Mouse (Mus musculus): ENCODE measurements around the gene Cfap43. TPM values are rescaled to one million over a fixed set of nuclear protein-coding genes. Genes with fewer than 3 reads are reported as not detected.

The Cfap43 gene
- polyA plus RNA-seq, 1 experiment from 2014 or later = 0.75 TPM

DNA sequence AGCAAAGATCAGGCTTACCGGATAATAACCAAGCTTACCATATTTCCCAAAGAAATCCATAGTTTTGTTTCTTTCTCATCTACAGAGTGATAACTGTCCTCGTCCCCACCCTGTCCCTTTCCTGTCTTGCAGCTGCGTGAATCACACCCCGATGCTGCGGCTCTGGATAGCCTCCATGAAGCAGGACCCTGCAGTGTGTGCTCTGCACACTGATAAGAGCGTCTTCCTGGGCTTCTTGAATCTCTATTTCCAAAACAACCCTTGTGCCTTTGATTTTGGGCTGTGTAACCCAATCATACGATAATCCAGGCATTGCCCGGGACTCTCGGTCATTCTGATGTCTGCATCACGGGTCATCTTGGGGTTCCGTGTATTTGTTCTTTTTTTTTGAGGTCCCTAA lies 33.2 kb downstream of the Cfap43 start:
- Histone ChIP-seq H3K9me3 (ENCODE audit: control insufficient read depth, low read length) (no peaks in the 10 kb centered on the region), H3K4me2 (ENCODE audit: low read depth, low read length) (no peak overlapping the region), H3K4me1 (ENCODE audit: control insufficient read depth, insufficient read depth, low read length) (peaks cover 10% of the 10 kb centered on the region; the same call in 1 of the 2 replicates), H3K9ac (ENCODE audit: low read depth, low read length) (no peak overlapping the region), H3K4me3 (ENCODE audit: low read depth, low read length) (no peak overlapping the region), H3K36me3 (ENCODE audit: control insufficient read depth, insufficient read depth, low read length) (no peaks in the 10 kb centered on the region), H3K27ac (replicated peaks; ENCODE audit: low read depth, low read length) (no peak overlapping the region), H3K27me3 (replicated peaks; ENCODE audit: control insufficient read depth, insufficient read depth, low read length) (no peaks in the 10 kb centered on the region)
- 76% methylated on average over 11 of the region's 11 CpGs for WGBS
- ATAC-seq (ENCODE audit: low read depth) = no peak
- no peak for DNase-seq (ENCODE audit: low spot score)

DNA sequence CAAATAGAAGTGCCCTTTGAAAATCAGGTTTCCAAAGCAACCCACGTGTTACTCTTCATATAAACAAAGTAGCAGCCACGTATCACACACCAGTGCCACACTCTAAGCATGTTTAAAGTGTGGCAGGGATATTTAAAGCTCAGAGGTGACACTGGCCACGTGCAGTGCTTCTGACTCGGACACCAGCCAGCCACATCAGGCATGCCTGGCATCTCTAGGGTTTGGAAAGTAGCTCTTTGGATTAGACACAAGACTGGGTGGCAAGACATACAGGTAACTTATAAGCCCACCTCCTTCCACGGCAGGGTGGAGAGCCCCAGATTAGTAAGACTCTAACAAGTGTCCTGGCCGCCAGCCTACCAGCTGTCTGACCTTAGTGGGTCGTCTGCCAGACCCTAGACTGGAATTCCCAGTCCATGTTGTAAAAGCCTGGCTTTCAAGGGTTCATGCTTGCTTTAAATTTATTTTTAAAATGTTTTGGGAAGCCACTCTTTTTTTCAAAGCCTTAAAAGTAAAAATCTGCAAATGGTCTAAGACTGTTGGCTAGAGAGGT lies 33.8 kb downstream of the Cfap43 start:
- no peak overlapping the region for H3K27ac ChIP-seq (replicated peaks; ENCODE audit: low read depth, low read length)

DNA sequence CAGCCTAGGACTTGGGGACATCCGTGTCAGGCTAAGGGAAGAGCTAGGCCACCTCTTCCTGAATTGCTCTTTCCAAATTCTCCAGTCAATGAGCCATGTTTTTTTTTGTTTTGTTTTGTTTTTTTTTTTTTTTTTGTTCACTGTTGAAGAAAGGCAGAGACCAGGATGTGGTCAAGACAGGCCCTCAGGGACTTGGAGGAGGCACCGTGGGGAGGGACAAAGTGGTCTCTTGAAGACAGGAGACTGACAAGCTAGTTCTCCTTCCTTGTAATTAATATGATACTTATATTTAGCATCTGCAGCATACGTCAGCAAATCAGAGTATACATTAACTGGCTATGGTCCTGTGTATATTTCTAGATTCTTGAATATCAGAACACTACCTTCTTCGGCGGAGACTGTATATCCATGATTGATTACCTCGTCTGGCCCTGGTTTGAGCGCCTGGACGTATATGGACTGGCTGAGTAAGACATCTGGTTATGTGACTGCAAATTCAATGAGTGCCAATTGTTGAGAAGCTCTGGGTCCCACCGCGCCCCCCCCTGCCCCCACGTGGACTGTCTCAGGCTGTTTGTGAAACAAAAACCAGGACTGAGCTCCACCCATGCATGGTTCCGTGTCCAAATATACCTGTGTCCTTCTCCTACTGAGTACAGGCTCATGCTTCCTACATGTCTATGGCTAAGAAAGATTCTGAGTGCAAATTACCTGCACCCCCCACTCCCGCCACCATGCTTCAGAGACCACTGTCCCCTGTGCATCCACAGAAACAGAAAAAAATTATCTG lies 34.6 kb downstream of the Cfap43 start:
- Histone ChIP-seq H3K36me3 (ENCODE audit: control insufficient read depth, insufficient read depth, low read length) (no peaks in the 10 kb centered on the region), H3K9ac (ENCODE audit: low read depth, low read length) (no peak overlapping the region), H3K4me1 (ENCODE audit: control insufficient read depth, insufficient read depth, low read length) (no peaks in the 10 kb centered on the region), H3K27me3 (replicated peaks; ENCODE audit: control insufficient read depth, insufficient read depth, low read length) (no peaks in the 10 kb centered on the region), H3K4me3 (ENCODE audit: low read depth, low read length) (no peak overlapping the region), H3K4me2 (ENCODE audit: low read depth, low read length) (no peak overlapping the region), H3K27ac (replicated peaks; ENCODE audit: low read depth, low read length) (no peak overlapping the region), H3K9me3 (ENCODE audit: control insufficient read depth, low read length) (no peaks in the 10 kb centered on the region)
- 64% methylated on average over 13 of the region's 13 CpGs for WGBS
- ATAC-seq (ENCODE audit: low read depth) (no peak), DNase-seq (ENCODE audit: low spot score) (no peak)

More for the DNA sequence above, 33.8 kb downstream of the Cfap43 start:
- Histone ChIP-seq H3K9me3 (ENCODE audit: control insufficient read depth, low read length) (no peaks in the 10 kb centered on the region), H3K9ac (ENCODE audit: low read depth, low read length) (no peak overlapping the region), H3K4me2 (ENCODE audit: low read depth, low read length) (no peak overlapping the region), H3K4me1 (ENCODE audit: control insufficient read depth, insufficient read depth, low read length) (peaks cover 4% of the 10 kb centered on the region; the same call in 1 of the 2 replicates), H3K36me3 (ENCODE audit: control insufficient read depth, insufficient read depth, low read length) (no peaks in the 10 kb centered on the region), H3K4me3 (ENCODE audit: low read depth, low read length) (no peak overlapping the region), H3K27me3 (replicated peaks; ENCODE audit: control insufficient read depth, insufficient read depth, low read length) (no peaks in the 10 kb centered on the region)
- no peak for ATAC-seq (ENCODE audit: low read depth)
- no peak for DNase-seq (ENCODE audit: low spot score)
- 60% methylated on average over 7 of the region's 7 CpGs for WGBS

DNA sequence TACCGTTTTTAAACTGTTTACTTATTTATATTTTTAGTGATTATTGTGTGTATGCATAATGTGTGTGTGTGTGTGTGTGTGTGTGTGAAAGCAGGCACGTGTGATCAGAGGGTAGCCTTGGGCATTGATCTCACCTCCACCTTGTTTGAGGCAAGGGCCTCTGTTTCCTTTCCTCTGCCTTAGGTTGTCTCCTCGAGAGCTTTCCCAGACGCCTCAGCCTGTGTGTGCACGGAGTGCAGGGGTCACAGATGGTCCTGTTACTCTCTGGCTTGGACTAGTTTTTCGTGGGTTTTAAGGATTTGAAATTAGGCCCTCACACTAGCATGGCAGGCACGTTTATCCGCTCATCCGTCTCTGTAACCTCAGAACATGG lies 36.2 kb downstream of the Cfap43 start:
- Histone ChIP-seq H3K27ac (replicated peaks; ENCODE audit: low read depth, low read length) (no peak overlapping the region), H3K9ac (ENCODE audit: low read depth, low read length) (no peak overlapping the region), H3K4me1 (ENCODE audit: control insufficient read depth, insufficient read depth, low read length) (no peaks in the 10 kb centered on the region), H3K4me2 (ENCODE audit: low read depth, low read length) (no peak overlapping the region), H3K4me3 (ENCODE audit: low read depth, low read length) (no peak overlapping the region), H3K9me3 (ENCODE audit: control insufficient read depth, low read length) (no peaks in the 10 kb centered on the region), H3K36me3 (ENCODE audit: control insufficient read depth, insufficient read depth, low read length) (no peaks in the 10 kb centered on the region), H3K27me3 (replicated peaks; ENCODE audit: control insufficient read depth, insufficient read depth, low read length) (no peaks in the 10 kb centered on the region)
- WGBS = 36% methylated on average over 9 of the region's 9 CpGs
- ATAC-seq (ENCODE audit: low read depth) = peak; percentile 24; the same call in 1 of the 2 replicates
- DNase-seq (ENCODE audit: low spot score) = no peak

DNA sequence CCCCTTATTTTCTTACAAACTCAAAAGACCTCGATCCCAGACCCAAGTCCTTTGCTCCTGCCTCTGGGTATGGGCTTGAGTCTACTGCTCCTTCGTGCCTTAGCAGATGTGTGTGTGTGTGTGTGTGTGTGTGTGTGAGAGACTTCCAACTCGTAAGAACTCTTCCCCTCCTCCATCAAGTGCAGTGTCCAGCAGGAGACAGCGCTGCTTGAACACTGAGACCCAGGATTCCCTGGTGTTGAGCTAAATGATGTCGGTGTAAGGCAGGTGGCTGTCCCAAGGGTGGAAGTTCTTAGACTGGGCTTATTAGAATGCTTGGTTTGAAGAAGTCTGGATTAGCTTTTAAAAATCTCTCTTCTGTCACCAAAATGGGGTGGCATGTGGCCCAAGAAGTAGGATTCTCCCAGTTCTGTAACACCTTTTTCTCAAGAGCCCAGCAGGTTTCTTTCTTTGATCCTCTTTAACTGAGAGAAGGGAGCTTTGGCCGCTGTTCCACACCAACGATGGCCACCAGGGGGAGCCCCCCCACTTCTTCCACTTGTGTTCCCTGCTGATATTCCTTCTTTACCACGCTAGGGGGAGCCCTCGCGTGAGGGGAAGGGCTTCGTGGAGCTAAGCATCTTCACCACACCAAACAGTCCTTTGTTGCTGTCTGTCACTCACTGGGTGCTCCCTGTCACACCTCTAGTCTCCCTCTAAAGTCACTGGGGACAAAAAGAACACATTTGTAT lies 36.8 kb downstream of the Cfap43 start:
- ATAC-seq (ENCODE audit: low read depth) (peak; percentile 68), DNase-seq (ENCODE audit: low spot score) (peak; percentile 87)
- no peaks in the 10 kb centered on the region for H3K9me3 ChIP-seq (ENCODE audit: control insufficient read depth, low read length)
- no peak overlapping the region for H3K4me2 ChIP-seq (ENCODE audit: low read depth, low read length)
- H3K36me3 ChIP-seq (ENCODE audit: control insufficient read depth, insufficient read depth, low read length) = no peaks in the 10 kb centered on the region
- 27% methylated on average over 11 of the region's 11 CpGs for WGBS
- no peak overlapping the region for H3K4me3 ChIP-seq (ENCODE audit: low read depth, low read length)
- H3K27ac ChIP-seq (replicated peaks; ENCODE audit: low read depth, low read length) = no peak overlapping the region
- no peaks in the 10 kb centered on the region for H3K4me1 ChIP-seq (ENCODE audit: control insufficient read depth, insufficient read depth, low read length)
- H3K9ac ChIP-seq (ENCODE audit: low read depth, low read length) = no peak overlapping the region
- no peaks in the 10 kb centered on the region for H3K27me3 ChIP-seq (replicated peaks; ENCODE audit: control insufficient read depth, insufficient read depth, low read length)

DNA sequence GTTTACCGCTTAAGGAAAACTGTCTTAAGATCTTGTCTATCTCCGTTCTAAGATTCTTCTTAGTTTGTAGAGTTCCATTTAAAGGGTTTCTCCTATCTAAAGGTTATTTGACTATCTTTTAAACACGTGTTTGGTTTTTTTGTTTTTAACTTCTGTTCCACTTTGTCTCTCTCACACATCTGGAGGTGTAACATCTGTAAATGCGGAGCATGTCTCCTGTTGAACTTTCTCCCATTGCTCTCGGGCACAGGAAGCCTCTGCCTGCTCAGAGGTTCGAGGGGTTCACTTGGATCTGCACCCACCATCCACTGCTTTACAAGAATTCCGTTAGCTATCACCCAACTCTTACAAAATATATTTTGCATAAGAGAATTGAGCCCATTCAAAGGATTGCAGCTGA lies 37.5 kb downstream of the Cfap43 start:
- ATAC-seq (ENCODE audit: low read depth) = no peak

GRCm38 (mm10) chr19:47876252-47876651 lies 42.8 kb downstream of the Cfap43 start:
- Histone ChIP-seq H3K4me1 (ENCODE audit: control insufficient read depth, insufficient read depth, low read length) (no peaks in the 10 kb centered on the region), H3K36me3 (ENCODE audit: control insufficient read depth, insufficient read depth, low read length) (no peaks in the 10 kb centered on the region), H3K9ac (ENCODE audit: low read depth, low read length) (no peak overlapping the region), H3K27ac (replicated peaks; ENCODE audit: low read depth, low read length) (no peak overlapping the region), H3K27me3 (replicated peaks; ENCODE audit: control insufficient read depth, insufficient read depth, low read length) (no peaks in the 10 kb centered on the region), H3K4me3 (ENCODE audit: low read depth, low read length) (no peak overlapping the region), H3K4me2 (ENCODE audit: low read depth, low read length) (no peak overlapping the region), H3K9me3 (ENCODE audit: control insufficient read depth, low read length) (no peaks in the 10 kb centered on the region)
- WGBS = 71% methylated on average over 15 of the region's 15 CpGs
- DNase-seq (ENCODE audit: low spot score) (no peak), ATAC-seq (ENCODE audit: low read depth) (no peak)

More for the DNA sequence above, 37.5 kb downstream of the Cfap43 start:
- no peak overlapping the region for H3K9ac ChIP-seq (ENCODE audit: low read depth, low read length)
- 72% methylated on average over 7 of the region's 7 CpGs for WGBS
- H3K36me3 ChIP-seq (ENCODE audit: control insufficient read depth, insufficient read depth, low read length) = no peaks in the 10 kb centered on the region
- H3K4me1 ChIP-seq (ENCODE audit: control insufficient read depth, insufficient read depth, low read length) = no peaks in the 10 kb centered on the region
- H3K4me3 ChIP-seq (ENCODE audit: low read depth, low read length) = no peak overlapping the region
- no peak for DNase-seq (ENCODE audit: low spot score)
- H3K27me3 ChIP-seq (replicated peaks; ENCODE audit: control insufficient read depth, insufficient read depth, low read length) = no peaks in the 10 kb centered on the region
- no peak overlapping the region for H3K27ac ChIP-seq (replicated peaks; ENCODE audit: low read depth, low read length)
- H3K4me2 ChIP-seq (ENCODE audit: low read depth, low read length) = no peak overlapping the region
- H3K9me3 ChIP-seq (ENCODE audit: control insufficient read depth, low read length) = no peaks in the 10 kb centered on the region

GRCm38 (mm10) chr19:47871515-47871914 lies 47.6 kb downstream of the Cfap43 start:
- DNase-seq (ENCODE audit: low spot score) = no peak
- Histone ChIP-seq H3K36me3 (ENCODE audit: control insufficient read depth, insufficient read depth, low read length) (no peaks in the 10 kb centered on the region), H3K4me2 (ENCODE audit: low read depth, low read length) (no peak overlapping the region), H3K4me1 (ENCODE audit: control insufficient read depth, insufficient read depth, low read length) (no peaks in the 10 kb centered on the region), H3K9ac (ENCODE audit: low read depth, low read length) (no peak overlapping the region), H3K4me3 (ENCODE audit: low read depth, low read length) (no peak overlapping the region), H3K27ac (replicated peaks; ENCODE audit: low read depth, low read length) (no peak overlapping the region), H3K27me3 (replicated peaks; ENCODE audit: control insufficient read depth, insufficient read depth, low read length) (no peaks in the 10 kb centered on the region), H3K9me3 (ENCODE audit: control insufficient read depth, low read length) (no peaks in the 10 kb centered on the region)
- 32% methylated on average over 10 of the region's 10 CpGs for WGBS
- no peak for ATAC-seq (ENCODE audit: low read depth)
